Mouse (Mus musculus) lung, adult 18-20 months (tissue): ENCODE results near the gene Mettl16.

Experiments
- DNase-seq, 2 experiments: peaks; one replicate each; pipeline ENCODE4 v3.0.0; 2022; ENCODE audit warnings: mixed read lengths in 2 of 2

Mettl16 gene

DNA sequence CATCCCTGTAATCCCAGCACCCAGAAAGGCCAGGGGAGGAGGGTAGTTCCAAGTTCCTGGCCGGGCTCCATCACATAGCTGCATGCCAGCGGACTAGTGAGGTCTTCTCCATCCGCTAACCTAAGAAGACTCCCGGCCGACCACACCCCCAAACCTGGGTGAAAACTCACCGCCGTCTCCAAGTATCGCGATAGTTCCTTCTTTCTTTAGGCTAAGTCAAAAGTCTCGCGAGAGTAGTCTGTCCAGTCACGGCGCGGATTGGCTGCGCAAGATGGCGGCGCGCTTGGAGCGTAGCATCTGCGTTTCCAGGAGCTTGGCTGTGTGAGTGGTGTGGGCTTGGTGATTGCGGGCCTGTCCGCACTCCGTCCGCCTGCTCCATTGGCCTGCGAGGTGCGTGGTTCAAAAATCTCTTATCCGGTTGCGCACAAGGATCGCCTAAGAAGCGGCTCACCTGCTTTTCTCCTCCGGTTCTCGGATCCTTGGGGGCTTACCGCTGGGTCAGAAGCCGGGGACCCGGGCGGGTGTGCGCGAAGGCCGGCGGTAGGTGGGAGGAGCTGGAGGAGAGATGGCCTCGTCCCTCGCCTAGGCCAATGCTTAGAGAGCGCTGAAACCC is at the start of gene Mettl16:
Gene Mettl16, plus strand, starts transcription at position 236 of the 613 bp plus-strand sequence.
- DNase-seq = peak; percentile 94 to 96

DNA sequence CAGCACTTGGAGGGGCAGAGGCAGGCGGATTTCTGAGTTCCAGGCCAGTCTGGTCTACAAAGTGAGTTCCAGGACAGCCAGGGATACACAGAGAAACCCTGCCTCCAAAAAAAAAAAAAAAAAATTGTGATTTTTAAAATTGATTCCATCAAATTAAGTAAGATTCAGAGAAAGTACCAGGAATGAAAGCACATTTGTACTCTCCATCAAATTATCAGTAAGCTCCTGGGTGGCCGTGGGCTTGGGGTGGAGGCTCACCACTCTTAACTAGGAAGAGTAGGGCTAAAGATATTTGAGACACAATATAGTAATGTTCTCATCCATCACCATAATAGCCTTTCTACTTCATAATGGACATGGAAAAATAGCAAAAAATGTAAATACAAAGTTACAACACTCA is 49.5 kb upstream of the Mettl16 start:
- DNase-seq = no peak

DNA sequence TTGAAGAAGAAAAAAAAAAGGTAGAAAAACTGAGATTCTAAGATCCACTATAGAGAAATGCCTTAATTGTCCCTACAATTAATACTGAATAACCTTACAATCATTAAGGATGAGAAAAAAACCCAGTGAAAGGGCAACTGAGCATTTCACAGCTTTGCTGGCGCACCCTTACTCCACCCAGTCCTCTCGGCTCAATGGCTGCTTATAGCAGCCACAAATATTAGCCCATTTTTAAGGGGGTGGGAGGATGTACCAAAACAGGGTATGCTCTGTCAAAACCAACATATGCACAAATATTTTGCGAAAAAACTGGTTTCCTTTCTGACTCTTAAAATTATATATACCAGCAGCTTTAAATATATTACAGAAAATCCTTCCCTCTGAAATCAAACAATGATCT is 48.7 kb upstream of the Mettl16 start:
- no peak for DNase-seq

DNA sequence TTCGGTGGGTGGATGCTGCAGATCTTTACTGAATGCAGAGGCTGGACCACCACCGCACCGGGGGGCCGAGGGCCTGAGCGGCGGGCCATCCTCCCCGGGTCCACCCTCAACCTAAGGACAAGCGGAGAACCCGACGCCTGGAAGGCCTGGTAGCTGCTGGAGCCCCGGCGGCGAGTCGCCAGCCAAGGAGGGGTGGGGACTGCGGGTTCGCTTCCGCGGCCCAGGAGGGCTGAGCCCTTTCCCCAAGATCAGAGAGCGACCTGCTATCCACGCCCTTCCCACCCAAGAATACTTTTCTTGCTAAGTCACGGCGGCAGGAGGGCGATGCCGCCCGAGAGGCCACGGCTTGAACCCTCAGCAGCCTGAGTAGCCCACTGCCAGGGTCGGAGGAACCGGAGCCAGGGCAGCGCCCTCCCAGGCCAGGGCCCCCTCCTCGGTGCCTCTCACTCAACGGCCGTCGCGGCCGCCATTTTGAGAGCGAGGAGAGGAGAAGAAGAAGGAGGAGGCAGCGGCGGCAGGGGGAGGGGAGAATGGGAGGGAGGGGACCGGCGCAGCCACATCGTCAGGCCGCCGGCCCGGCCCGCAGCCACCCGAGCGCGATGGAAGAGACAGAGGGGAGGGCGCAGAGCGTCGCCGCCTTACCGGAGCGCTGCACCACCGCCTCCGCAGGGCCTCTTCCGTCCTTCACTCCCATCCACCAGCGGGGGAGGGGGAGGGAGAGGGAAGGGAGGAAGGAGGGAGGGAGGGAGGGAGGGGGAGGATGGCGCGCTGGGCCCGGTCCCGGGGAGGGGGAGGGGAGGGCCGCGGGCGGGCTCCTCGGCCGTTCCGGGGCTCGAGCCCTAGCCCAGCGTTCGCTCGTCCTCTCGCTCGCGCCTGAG is 47.0 kb upstream of the Mettl16 start:
- peak; percentile 83 to 84 for DNase-seq

DNA sequence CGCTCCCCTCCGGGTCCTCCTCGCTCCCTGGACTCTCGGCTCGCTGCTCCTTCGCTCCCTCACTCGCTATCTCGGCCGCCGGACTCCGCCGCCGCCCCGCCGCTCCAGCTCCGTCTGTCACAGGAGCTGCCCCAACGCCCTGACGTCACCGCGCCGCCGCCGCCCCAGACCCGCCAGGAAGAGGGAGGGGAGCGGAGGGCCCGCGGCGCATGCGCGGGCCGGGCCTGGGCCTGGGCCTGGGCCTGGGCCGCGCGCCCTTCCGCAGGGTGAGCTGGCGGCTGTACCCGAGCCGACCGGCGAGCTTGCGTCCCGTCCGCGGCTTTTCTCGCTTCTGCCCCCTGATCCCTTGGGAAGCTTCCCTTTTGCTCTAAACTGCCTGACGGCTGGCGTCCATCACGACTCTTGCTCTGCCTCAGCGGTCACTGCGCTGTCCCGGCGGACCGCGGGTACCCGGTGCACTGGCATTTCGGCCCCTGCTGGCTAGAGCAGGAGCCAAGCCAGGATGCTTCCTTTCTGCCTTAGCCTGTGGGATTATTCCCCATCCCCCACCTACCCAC is 46.3 kb upstream of the Mettl16 start, which contains the start of gene Pafah1b1:
Gene Pafah1b1, minus strand, starts transcription at position 436 of the 557 bp plus-strand sequence.
- DNase-seq = peak; percentile 96

DNA sequence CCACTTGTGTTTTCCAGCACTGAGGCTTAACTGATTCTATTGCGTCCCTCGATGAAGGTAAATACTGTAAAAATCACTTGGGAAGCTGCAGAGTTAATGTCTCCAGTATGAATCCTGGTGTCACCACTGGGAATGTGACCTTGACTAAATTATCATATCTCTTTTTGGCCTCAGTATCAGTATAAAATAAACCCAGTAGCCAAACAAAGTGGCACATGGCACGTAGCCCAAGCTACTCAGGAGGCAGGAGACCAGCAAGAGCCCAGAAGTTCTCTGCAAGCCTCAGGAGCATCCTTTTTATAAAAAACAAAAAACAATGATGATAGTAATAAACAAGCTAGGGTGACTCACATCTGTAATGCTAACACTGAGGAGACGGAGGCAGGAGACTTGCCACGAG is 45.4 kb upstream of the Mettl16 start:
- DNase-seq = no peak

DNA sequence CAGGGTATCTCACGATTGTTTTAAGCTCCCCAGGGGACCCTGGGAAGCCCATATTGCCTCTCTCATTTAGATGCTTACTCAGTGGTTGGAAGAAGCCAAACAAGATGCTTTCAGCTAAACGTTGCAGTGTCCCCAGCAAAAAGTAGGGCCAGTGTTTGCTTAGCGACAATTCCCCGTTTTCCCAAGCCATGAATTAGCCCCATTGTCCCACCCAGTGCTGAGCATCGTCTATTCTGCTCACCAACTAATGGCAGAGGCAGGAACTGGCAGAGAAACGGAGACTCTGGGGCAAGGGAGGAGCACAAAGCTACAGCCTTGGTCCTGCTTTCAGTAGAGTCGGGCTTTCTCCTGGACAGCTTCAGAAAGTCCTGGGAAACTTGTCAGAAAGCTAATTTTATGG is 35.7 kb upstream of the Mettl16 start:
- DNase-seq = no peak

DNA sequence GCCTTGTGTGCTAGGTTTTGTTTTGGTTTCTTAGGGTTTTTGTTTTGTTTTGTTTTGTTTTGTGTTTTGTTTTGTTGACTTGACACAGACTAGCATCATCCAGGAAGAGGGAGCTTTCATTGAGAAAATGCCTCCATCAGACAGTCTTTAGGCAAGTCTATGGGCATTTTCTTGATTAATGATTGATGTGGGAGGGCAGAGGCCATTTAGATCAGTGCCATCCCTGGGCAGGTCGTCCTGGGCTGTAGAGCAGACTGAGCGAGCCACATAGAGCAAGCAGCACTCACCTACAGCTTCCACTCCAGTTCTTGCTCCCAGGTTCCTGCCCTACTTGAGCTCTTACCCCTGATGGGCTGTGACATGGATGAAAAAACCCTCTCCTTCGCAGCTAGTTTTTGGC is 32.8 kb upstream of the Mettl16 start:
- no peak for DNase-seq

DNA sequence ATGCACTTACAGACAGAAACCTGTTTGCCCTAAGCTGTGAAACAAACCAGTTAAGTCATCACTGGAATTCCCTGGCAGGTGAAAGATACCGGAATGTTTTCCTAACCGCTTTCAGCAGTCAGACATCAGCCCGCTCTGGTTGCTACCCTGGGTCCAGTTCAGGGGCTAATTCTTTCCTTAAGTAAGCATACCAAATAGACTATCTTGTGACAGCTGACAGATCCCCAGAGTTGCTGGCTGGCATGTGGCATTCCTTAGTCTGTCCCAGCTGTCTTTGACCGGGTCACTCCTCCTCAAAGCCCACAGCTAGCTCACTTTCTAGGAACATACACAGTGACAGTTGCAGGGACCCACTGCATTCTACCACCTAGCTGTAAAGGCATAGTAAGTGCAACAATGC is 22.6 kb upstream of the Mettl16 start:
- peak in 1 of 2 experiments; percentile 10 for DNase-seq

DNA sequence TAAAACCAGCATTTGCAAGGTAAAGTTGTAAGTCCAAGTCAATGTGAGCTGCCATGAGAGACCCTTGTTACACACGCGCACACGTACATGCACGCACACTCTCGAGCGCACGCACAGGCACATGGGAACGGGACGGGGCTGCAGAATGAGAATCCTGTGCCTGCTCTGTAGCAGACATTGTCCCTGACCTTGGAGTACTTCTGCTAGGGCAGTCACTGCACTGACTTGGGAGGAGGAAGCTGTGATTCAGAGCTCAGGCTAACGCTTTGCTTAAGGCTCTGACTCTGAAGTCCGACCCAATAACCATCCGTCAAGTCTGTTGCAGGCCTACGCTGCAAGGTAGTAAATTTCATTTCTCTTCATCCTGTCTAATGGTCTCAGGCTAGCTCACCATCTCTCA is 21.4 kb upstream of the Mettl16 start:
- no peak for DNase-seq

DNA sequence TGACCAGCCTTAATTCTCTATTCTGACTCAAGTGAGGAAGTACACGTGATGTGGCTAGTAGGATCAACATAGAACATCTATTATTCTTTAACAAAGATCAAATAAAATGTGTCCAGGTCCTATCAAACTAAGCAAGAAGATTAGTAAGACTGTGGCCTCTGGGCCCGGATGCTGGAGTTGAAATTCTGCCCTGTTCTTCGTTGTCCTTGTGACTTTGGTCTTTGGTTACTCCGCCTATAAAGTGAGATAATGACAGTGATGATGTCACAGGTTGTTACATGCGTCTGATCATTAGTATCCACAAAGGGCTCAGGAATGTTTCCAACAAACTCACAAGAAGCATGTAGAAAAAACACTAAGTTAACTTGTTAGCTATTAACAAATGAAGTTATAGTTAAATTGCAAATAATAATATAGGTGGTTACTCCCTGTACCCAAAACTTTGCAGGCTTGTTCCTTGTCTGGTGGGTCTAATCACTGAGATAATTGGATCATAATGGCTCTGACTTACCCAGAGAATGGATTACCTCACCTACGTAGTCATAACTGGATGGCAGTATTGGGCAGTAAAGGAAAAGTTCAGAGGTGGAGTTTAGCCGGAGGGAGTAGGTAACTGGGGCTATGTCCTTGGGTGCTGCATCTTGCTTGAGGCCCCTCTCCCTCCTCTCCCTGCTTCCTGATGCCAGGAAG is 19.8 kb upstream of the Mettl16 start:
- DNase-seq = no peak

DNA sequence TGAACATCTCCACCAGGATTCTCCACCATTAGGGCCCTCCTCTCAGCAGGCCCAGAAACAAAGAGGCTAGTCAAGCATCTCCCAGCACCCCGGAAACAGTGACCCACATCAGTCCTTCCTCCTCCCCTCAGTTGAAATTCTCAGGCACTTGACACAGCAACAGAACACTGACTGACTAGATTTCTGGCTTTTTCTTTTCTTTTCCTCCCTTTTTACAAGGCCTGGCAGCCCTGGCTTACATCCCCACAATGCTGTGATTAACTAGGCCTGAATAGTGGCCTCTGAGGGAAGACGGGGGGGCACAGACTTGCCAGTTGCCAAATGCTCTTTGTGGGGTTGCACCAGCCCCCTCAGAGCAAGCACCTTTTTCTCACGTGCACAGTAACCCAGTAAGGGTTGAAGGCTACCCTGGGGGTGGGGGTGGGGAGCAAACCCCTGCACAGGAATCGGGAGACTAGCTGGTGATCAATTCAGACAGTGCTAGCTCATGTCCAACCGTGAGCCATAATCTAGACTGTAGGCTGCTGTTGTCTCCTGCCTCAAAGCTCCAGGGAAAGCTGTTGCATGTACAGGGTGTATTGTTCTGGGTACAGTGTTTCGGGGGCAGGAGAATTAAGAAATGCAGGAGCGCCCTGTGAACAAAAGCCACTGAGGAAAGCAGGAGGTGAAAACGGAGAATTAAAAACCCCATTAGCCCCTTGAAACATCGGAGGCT is 19.1 kb upstream of the Mettl16 start:
- DNase-seq = no peak

DNA sequence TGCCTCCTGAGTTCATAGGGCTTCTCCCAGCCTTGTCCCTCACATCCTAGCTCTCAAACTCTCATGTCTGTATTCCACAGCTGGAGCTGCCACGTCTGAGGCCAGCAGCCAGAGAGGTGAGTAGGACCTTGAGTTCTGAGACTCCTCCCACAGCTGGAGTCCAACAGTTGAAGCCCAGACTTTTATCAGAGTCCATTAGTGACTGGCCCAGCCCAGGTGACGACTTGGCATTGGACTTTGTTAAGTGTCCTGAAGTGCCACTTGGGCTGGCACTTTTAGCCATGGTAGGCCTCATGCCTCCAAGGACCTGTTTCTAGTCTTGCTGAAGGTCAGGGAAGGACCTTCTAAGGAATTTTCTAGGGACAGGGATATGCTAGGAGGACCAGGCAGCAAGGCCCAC is 14.0 kb upstream of the Mettl16 start:
- peak; percentile 89 for DNase-seq

DNA sequence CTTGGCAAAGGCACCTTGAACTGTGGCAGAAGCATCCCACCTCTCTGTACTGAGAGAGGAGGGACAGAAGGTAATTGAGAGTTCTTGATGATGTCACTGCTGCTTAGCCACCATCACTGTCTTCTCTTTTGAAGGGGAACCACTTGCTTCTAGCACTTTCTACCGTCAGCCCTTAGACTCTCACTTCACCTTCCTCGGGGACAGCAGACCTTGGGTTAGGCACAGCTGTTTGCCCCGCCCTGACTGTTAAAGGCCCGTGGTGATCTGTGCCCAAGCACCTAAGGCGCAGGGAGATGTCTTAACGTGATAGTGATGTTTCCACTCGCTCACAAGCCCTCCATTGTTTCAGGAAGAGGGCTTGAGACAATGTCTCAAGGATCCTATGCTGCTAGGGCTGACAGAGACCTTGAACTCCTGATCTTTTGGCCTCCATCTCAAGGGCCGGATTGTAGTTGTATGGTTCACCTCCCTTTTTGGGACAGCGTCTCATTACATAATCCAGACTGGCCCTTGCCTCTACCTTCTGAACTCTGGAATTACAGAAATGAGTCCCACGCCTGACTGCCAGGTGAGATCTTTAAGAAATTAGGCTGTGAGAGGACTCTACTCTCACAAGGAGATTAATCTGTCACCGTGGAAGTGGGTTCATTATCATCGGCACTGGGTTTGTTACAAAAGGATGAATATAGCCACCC is 9.5 kb upstream of the Mettl16 start:
- DNase-seq = no peak

DNA sequence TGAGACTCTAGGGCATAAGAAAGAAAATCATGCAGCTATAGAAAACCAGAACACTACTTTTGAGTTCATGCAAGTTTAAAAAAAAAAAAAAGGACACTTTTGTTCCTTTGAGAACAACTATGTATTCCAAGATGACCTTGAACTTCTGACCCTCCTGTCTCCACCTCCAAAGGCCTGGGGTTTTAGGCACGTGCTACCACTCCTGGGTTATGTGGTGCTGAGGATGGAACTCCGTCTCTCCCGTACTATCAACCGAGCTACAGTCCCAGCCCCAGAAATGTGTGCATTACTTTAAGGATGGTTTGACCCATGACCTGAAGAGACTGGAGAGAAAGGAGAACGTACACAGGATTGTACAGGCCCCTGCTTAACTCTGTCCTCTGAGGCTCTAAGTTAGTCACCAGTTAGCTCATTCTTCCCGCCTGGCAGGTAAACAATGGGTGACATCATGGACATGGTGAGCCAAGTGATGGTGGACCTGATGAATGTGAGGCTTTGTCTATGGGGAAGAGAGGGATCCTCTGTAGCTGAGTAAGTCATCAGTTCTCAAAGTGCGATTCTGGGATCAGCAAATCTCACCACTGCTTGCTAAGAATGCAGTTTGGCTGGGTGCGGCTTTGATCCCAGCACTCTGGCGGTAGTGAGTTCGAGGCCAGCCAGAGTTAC is 6.5 kb upstream of the Mettl16 start:
- no peak for DNase-seq

DNA sequence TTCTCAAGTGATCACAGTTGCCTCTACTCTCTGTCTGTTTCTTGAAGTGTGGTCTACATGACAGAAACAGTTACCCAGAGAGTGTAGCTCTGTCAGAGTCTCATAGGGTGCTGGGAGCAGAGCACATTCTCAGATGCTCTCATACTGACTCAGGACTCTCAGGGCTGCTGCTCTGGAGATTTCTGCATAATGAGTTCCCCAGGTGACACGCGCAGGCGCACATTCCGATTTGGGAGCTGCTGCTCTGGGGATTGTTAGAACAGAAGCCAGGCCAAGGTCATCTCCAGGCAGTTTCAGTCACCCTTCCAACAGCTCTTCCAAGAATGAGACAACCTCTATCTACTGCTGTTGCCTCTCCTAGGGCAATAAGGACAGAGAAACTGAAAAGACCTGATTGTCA is 3.2 kb upstream of the Mettl16 start:
- no peak for DNase-seq

DNA sequence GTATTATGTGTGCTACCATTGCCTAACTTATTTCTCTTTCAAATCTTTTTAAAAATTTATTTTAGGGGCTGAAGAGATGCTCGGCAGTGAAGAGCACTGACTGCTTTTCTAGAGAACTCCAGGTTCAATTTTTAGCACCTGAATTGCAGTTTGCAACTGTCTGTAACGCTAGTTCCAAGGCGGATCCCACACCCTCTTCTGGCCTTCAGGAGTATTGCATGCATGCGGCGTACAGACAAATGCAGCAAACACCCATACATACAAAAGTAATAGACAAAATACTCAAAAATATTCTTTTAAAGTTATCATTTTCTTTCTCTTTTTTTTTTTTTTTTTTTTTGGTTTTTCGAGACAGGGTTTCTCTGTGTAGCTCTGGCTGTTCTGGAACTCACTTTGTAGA is 2.6 kb upstream of the Mettl16 start:
- DNase-seq = peak; percentile 30 to 35

DNA sequence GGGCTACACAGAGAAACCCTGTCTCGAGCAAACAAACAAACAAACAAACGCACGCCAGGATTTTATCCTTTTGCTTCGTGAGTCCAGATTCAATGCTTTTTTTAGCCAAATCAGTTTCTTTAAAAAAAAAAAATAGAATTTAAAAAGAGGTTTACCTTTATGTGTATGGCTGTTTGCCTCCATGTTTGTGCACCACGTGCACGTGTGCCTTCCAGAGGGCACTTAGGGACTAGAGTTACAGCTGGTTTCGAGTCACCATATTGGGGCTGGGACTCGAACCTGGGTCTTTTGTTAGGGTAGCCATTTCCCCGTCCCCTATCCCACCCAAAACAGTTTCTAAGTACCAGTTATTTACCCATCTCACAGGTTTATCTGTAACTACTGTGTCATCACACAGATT is 593 bp upstream of the Mettl16 start:
- no peak for DNase-seq

DNA sequence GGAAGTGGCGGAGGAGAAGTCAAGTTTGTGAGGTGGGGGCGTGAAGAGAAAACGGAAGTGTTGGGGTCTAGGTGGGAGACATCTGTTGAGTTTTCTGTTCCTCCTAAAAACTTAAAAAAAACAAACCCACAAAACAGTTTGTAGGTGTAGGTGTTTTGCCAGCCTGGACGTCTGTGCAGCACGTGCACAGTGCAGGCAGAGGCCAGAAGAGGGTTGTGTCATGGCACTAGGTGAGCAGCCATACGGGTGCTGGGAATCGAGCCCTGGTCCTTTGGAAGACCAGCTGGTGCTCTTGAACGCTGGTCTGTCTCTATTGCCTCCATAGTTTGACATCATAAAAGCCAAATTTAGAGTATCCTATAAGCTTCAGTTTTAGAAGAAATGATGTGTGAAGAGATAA is 604 bp downstream of the Mettl16 start:
- DNase-seq = peak in 1 of 2 experiments; percentile 4

DNA sequence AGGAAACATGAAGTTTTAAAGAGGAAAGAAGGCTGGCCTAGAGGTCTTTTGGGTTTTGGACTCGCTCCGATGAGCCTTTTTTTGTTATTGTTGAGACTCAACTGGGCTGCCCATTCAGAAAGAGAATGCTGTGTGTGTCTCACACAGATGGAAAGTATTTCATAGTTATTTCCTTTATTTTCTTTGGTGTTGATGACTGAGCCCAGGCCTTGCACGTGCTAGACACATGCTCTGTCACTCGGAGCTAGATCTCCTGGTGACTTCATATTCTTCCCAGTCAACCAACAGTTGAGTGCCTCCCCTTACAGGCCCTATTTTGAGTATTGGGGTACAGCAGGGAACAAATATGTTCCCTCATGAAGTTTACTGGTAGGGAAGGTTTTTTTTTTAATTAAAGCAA is 1.0 kb downstream of the Mettl16 start:
- no peak for DNase-seq

DNA sequence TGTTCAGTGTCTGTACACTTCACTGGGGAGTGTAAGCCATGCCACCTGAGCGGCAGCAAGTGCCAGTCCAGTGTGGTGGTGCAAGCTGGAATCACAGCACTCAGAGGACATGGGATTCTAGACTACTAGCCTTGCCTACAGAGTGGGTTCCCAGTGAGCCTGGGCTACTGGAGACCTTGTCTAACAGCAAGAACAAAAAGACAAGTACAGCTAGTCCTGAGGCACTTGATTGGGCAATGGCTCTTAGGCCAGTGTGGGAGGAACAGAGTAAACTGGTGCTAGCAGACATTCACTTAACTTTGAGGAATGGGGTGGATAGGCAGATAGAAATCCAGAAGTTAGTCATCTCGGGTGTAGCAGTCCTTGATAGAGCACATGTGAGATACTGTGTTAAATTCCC is 1.8 kb downstream of the Mettl16 start:
- DNase-seq = no peak

DNA sequence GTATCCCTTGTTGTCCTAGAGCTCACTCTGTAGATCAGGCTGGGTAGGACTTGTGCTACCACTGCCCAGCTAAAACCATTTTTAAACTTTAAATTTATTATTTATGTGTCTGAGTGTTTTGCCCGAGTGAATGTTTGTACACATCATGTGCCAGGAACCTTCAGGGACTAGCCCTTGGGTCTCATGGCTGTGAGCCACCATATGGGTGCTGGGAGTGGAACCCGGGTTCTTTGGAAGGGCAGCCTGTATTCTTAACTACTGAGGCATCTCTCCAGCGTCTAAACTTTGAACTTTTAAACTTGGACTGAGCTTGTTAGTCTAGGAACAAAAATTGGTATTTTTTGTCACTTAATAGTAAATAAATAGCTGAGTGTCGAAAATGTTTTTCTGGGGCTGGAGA is 22.2 kb downstream of the Mettl16 start:
- no peak for DNase-seq
